Mouse (Mus musculus) midbrain, embryonic 14.5 days (tissue): Measurements from ENCODE around the gene Zfp827. TPM values are rescaled to one million over a fixed set of nuclear protein-coding genes. Genes with fewer than 3 reads are reported as not detected.

ENCODE experiments used
- ATAC-seq: fragments of 200-750 bp; cut with Nextera tagmentation; 2 replicates; pipeline ENCODE4 v1.8.0; 2017; ENCODE audit warnings: moderate number of reproducible peaks, moderate library complexity; ENCODE audit not compliant: low FRiP score, low TSS enrichment
- DNase-seq: peaks from one replicate; pipeline ENCODE4 v3.0.0-alpha.2; 2015
- H3K27ac ChIP-seq: fragments of 300-500 bp; sonication (generic); replicated peaks from 2 replicates; pipeline ENCODE4 v1.5.1; 2014; ENCODE audit warnings: mild to moderate bottlenecking, low read depth, low read length, moderate library complexity
- H3K27me3 ChIP-seq: fragments of 300-500 bp; sonication (generic); 2 replicates; pipeline ENCODE4 v1.6.1; 2014; ENCODE audit warnings: low read length, control low read depth, mixed read lengths; ENCODE audit not compliant: control insufficient read depth, insufficient read depth
- H3K36me3 ChIP-seq: fragments of 300-500 bp; sonication (generic); 2 replicates; pipeline ENCODE4 v1.6.1; 2014; ENCODE audit warnings: low read length, control low read depth; ENCODE audit not compliant: control insufficient read depth, insufficient read depth
- H3K4me1 ChIP-seq: fragments of 300-500 bp; sonication (generic); 2 replicates; pipeline ENCODE4 v1.6.1; 2014; ENCODE audit warnings: mild to moderate bottlenecking, antibody characterized with exemption, low read length, control low read depth; ENCODE audit not compliant: control insufficient read depth, insufficient read depth
- H3K4me2 ChIP-seq: fragments of 300-500 bp; sonication (generic); 2 replicates; pipeline ENCODE4 v1.6.1; 2014; ENCODE audit warnings: mild to moderate bottlenecking, low read length, moderate library complexity
- H3K4me3 ChIP-seq: fragments of 300-500 bp; sonication (generic); replicated peaks from 2 replicates; pipeline ENCODE4 v1.5.1; 2014; ENCODE audit warnings: low read depth, low read length
- H3K9ac ChIP-seq: fragments of 300-500 bp; sonication (generic); replicated peaks from 2 replicates; pipeline ENCODE4 v1.6.1; 2014; ENCODE audit warnings: mild to moderate bottlenecking, low read length, moderate library complexity
- H3K9me3 ChIP-seq: fragments of 300-500 bp; sonication (generic); 2 replicates; pipeline ENCODE4 v1.6.1; 2016; ENCODE audit warnings: low read length, control low read depth, mixed read lengths; ENCODE audit not compliant: control insufficient read depth
- WGBS: fragments of 180-500 bp; shearing (Covaris S2); extraction: QIAGEN DNeasy Blood & Tissue Kit; methylation state at CpG from one replicate; pipeline ENCODE4 v1.1.7; 2014; 5-methylcytosine and 5-hydroxymethylcytosine counted together
- polyA plus RNA-seq: library from polyadenylated mRNA; unstranded; fragments of >200 nt; fragmentation: Nextera tagmentation; extraction: Ambion mirVana; gene quantifications from 2 replicates; pipeline ENCODE4 v1.2.1, GENCODE M21; 2014

The Zfp827 gene
- polyA plus RNA-seq, 1 experiment from 2014 or later = 20.2 TPM

DNA sequence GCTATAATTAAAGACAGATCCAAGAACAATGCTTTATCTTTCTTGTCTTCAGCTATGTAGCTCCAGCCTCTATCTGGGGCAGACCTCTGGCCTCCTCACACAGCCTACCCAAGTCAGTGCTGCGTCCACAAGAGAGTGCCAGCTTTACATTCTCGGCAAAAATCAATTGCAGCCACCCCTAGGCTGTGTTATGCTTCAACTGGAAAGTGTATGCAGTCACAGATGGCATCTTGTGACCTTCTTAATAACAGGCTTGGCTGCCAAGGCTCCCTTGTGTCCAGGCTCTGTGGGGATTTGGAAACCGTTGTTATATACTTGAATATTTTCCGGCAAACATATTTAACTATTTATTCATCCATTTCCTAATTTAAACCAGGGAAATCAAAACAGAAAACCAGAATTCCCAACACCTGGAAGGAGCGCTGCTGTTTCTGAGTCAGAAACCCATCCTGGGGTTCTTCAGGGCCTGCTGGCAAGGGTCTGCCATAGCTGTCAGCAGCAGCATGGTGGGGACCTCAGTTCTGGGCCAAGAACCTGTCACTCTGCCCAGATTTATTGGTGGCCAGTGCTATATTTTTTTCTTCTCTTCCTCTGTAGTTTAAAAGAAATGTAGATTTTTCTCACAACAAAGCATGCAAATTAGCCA, 194.0 kb downstream of the Zfp827 start:
- 67% methylated on average over 5 of the region's 5 CpGs for WGBS
- ATAC-seq = no peak
- Histone ChIP-seq H3K9me3 (peaks cover 7% of the 10 kb centered on the region; the same call in 1 of the 2 replicates), H3K27ac (no peak overlapping the region), H3K4me2 (no peak overlapping the region), H3K9ac (no peak overlapping the region), H3K36me3 (no peaks in the 10 kb centered on the region), H3K4me3 (no peak overlapping the region), H3K27me3 (no peaks in the 10 kb centered on the region), H3K4me1 (no peaks in the 10 kb centered on the region)
- DNase-seq = peak; percentile 4

DNA sequence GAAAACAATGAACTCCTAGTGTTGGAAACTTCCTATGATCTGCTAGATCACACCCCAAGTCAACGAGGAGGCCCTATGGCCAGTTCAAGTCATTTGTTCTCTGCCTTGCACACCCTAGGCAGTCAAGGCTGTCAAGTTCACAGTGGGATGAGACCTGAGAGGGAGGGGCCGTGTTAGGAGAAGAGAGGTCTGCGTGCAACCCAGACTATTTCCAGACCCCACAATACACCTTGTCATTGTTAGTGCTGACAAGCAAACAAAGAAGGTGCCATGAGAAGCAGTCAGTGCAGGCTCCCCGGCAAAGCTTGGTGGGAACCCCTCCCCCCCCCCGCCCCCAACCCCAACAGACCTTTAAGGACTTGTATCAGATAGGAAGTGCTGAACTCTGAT, 194.5 kb downstream of the Zfp827 start:
- no peaks in the 10 kb centered on the region for H3K4me1 ChIP-seq
- no peak overlapping the region for H3K27ac ChIP-seq
- no peak overlapping the region for H3K4me2 ChIP-seq
- no peaks in the 10 kb centered on the region for H3K36me3 ChIP-seq
- DNase-seq (no peak), ATAC-seq (no peak)
- 67% methylated on average over 5 of the region's 5 CpGs for WGBS
- no peak overlapping the region for H3K4me3 ChIP-seq
- peaks cover 7% of the 10 kb centered on the region; the same call in 1 of the 2 replicates for H3K9me3 ChIP-seq
- H3K27me3 ChIP-seq = no peaks in the 10 kb centered on the region
- H3K9ac ChIP-seq = no peak overlapping the region

DNA sequence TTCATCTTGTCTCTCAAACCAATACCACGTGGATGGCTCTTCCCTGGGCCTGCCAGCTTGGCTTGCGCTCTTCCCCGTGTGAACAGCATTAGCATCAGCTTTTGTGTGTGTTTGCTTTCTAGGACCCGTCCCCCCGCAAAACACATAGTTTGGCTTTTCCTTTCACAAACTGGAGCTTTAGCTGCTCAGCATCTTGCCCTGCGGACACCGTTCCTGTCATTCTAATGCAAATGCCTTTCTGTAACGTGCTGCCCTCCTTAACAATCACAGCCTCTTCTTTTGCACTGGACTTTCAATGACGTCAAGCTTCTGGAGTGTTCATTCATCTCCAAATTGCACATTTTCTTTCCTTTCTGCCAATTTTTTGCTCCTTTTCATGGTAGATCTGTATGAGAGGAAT, 196.1 kb downstream of the Zfp827 start:
- no peak for DNase-seq
- Histone ChIP-seq H3K4me1 (no peaks in the 10 kb centered on the region), H3K4me3 (no peak overlapping the region), H3K36me3 (no peaks in the 10 kb centered on the region), H3K27ac (no peak overlapping the region), H3K4me2 (no peak overlapping the region), H3K27me3 (no peaks in the 10 kb centered on the region), H3K9me3 (peaks cover 7% of the 10 kb centered on the region; the same call in 1 of the 2 replicates), H3K9ac (no peak overlapping the region)
- WGBS = 23% methylated on average over 9 of the region's 9 CpGs
- ATAC-seq = no peak

DNA sequence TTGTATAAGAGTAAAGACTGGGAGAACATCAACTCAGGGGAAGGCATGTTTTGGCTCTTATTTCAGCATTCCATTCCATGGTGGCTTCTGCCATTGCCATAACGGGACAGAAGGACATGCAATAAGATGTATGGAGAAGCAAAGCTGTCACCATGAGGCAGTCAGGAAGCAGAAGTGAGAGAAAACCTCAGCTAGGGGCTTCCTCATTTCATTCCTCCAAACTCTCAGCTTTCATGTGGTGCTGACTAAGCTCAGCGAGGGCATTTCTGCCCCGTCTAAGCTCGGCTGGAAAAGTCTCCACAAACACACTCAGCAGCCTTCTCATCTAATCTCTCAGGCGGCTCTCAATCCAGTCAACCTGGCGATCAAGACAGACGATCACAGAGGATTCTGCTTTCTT, 197.3 kb downstream of the Zfp827 start:
- ATAC-seq (no peak), DNase-seq (no peak)
- Histone ChIP-seq H3K4me2 (no peak overlapping the region), H3K9me3 (peaks cover 7% of the 10 kb centered on the region; the same call in 1 of the 2 replicates), H3K4me3 (no peak overlapping the region), H3K27ac (no peak overlapping the region), H3K27me3 (no peaks in the 10 kb centered on the region), H3K36me3 (no peaks in the 10 kb centered on the region), H3K9ac (no peak overlapping the region), H3K4me1 (no peaks in the 10 kb centered on the region)
- 91% methylated on average over 7 of the region's 7 CpGs for WGBS

DNA sequence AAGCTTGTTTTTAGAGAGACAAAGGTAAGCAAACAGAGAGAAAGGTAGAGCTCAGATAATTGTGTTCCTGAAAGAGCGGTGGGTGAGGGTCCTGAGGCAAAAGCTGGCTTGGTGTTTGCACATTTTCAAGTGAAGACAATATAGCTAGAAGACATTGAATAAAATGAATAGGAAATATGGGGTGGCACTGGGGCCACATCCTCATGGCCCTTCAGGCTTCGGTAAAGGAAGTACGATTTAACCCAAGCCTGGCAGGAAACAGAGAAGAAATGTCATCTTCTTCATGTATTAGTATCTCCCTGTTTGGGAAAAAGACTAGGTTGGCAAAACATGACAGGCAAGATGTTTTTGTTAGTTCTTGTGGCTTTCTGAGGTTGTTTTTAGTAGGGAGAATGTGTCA, 197.8 kb downstream of the Zfp827 start:
- no peaks in the 10 kb centered on the region for H3K36me3 ChIP-seq
- no peak for DNase-seq
- no peaks in the 10 kb centered on the region for H3K4me1 ChIP-seq
- no peaks in the 10 kb centered on the region for H3K27me3 ChIP-seq
- no peak overlapping the region for H3K4me2 ChIP-seq
- H3K4me3 ChIP-seq = no peak overlapping the region
- H3K9ac ChIP-seq = no peak overlapping the region
- peaks cover 7% of the 10 kb centered on the region; the same call in 1 of the 2 replicates for H3K9me3 ChIP-seq
- no peak overlapping the region for H3K27ac ChIP-seq
- no peak for ATAC-seq
- 95% methylated on average over 3 of the region's 3 CpGs for WGBS

DNA sequence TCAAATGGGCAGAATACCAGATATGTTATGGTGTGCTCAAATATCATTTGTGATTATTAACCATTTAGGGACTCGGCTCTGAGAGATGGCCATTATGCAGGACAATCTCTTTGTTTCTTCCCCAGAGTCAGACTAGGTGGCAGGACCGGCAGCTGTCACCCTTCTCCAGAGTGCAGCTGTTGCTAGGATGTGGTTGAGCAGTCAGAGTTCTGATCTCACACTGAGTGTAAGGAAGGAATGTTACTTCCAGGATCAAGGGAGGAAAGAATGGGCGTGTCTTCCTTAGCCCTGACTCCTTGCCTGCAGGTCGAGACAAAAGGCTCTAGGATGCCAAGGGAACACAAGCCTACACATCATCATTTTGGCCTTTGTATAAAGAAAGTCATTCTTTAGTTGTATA, 199.0 kb downstream of the Zfp827 start:
- Histone ChIP-seq H3K9ac (no peak overlapping the region), H3K36me3 (no peaks in the 10 kb centered on the region), H3K9me3 (peaks cover 7% of the 10 kb centered on the region; the same call in 1 of the 2 replicates), H3K4me1 (no peaks in the 10 kb centered on the region), H3K4me3 (no peak overlapping the region), H3K4me2 (no peak overlapping the region), H3K27ac (no peak overlapping the region), H3K27me3 (no peaks in the 10 kb centered on the region)
- ATAC-seq (no peak), DNase-seq (no peak)
- 79% methylated on average over 4 of the region's 4 CpGs for WGBS

DNA sequence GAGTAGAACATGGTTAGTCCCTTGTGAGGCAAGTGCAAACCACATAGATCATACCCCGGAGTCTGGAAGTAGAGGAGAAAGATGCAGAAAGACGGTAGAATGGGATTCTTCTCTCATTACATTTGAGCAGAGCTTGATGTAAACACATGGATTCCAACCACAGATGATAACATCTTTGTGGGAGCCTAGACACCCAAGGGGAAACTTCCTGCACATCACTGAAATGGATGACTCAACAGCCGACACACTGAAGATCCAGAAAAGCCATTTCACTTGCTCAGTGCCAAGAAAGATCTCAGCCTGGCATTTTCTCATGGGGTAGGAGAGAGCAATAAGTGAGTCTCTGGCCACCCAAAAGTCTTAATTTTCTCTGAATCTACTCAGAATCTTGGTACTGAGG, 199.7 kb downstream of the Zfp827 start:
- Histone ChIP-seq H3K36me3 (no peaks in the 10 kb centered on the region), H3K27me3 (no peaks in the 10 kb centered on the region)
- WGBS = 94% methylated on average over 3 of the region's 3 CpGs

DNA sequence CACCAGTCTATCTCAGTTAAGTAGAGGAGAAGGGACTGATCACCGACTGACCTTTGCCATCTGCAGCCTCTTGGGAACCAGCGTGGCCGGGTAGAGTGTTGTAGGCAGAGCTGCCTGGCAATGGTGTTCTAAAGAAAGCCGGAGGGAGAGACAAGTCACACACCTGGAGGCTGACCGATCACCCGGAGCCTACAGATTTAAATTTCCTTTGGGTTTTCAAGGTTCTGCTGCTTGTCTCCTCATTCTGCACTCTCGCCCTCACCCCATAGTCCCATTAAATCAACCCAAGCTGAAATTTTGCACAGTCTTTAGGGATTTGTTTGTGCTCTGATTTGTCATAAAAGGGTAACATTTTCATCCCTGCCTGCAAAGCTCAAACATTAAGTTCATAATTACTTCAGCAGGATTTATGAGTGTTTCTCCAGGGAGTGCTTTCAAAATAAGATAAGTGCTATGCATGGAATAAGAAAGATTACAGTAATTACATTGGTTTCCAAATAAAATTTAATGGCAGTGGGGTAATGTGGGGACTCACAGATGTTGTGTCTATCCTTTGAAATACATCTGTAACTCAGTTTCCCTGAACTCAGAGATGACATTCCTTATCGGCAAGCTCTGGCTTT, 201.1 kb downstream of the Zfp827 start:
- no peak overlapping the region for H3K27ac ChIP-seq
- no peak for DNase-seq
- H3K27me3 ChIP-seq = no peaks in the 10 kb centered on the region
- WGBS = 89% methylated on average over 8 of the region's 8 CpGs
- H3K4me1 ChIP-seq = no peaks in the 10 kb centered on the region
- no peak overlapping the region for H3K9ac ChIP-seq
- H3K36me3 ChIP-seq = no peaks in the 10 kb centered on the region
- ATAC-seq = no peak
- no peak overlapping the region for H3K4me2 ChIP-seq
- H3K9me3 ChIP-seq = peaks cover 4% of the 10 kb centered on the region; the same call in 1 of the 2 replicates
- no peak overlapping the region for H3K4me3 ChIP-seq

More for the DNA sequence above, 199.7 kb downstream of the Zfp827 start:
- ATAC-seq (no peak), DNase-seq (no peak)
- Histone ChIP-seq H3K4me3 (no peak overlapping the region), H3K4me1 (no peaks in the 10 kb centered on the region), H3K4me2 (no peak overlapping the region), H3K9me3 (peaks cover 7% of the 10 kb centered on the region; the same call in 1 of the 2 replicates), H3K27ac (no peak overlapping the region), H3K9ac (no peak overlapping the region)

DNA sequence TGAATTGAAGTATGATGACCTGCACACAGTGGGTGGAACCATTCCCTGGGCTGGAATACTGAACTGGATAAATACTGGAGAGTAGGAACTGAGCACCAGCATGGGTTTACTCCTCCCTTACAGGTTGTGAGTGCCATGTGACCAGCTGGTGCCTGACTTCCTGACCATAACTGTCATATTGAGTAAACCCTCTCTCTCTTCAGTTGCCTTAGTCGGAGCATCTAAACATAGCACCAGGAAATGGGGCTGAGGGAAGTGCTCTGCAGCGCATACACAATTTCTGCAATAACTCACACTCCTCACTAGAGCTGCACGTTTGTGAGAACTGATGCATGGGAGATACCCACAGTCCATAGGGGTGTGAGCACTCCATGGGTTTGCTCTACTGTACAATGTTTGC, 211.1 kb downstream of the Zfp827 start:
- Histone ChIP-seq H3K27me3 (no peaks in the 10 kb centered on the region), H3K9me3 (no peaks in the 10 kb centered on the region), H3K36me3 (no peaks in the 10 kb centered on the region), H3K4me1 (no peaks in the 10 kb centered on the region), H3K4me3 (no peak overlapping the region), H3K27ac (no peak overlapping the region), H3K4me2 (no peak overlapping the region), H3K9ac (no peak overlapping the region)
- DNase-seq (no peak), ATAC-seq (no peak)
- WGBS = 90% methylated on average over 3 of the region's 3 CpGs
